Mouse (Mus musculus) testis, postnatal 14 days (tissue): Measurements from ENCODE around the gene Ccdc88b.

Experiments
- DNase-seq: peaks from one replicate; pipeline ENCODE4 v3.0.0; 2021; ENCODE audit warnings: low spot score

Gene Ccdc88b

GRCm38 (mm10) chr19:6826601-6827000 is 31.4 kb downstream of the Ccdc88b start:
- no peak for DNase-seq

- no peak for DNase-seq
Observed at GRCm38 (mm10) chr19:6825384-6825783, 32.6 kb downstream of the Ccdc88b start.

- no peak for DNase-seq
Observed at GRCm38 (mm10) chr19:6820538-6821195, 37.3 kb downstream of the Ccdc88b start.

GRCm38 (mm10) chr19:6819143-6819827 is 38.7 kb downstream of the Ccdc88b start:
- no peak for DNase-seq

- no peak for DNase-seq
Observed at GRCm38 (mm10) chr19:6814958-6815357, 43.1 kb downstream of the Ccdc88b start.

GRCm38 (mm10) chr19:6814366-6814765 is 43.6 kb downstream of the Ccdc88b start:
- DNase-seq, result no peak
